Mouse (Mus musculus): Measurements from ENCODE around the gene Cfl1. TPM values are rescaled to one million over a fixed set of nuclear protein-coding genes. Genes with fewer than 3 reads are reported as not detected.

Cfl1 gene
- polyA plus RNA-seq, 1 experiment from 2014 or later, result 3,701 TPM

DNA sequence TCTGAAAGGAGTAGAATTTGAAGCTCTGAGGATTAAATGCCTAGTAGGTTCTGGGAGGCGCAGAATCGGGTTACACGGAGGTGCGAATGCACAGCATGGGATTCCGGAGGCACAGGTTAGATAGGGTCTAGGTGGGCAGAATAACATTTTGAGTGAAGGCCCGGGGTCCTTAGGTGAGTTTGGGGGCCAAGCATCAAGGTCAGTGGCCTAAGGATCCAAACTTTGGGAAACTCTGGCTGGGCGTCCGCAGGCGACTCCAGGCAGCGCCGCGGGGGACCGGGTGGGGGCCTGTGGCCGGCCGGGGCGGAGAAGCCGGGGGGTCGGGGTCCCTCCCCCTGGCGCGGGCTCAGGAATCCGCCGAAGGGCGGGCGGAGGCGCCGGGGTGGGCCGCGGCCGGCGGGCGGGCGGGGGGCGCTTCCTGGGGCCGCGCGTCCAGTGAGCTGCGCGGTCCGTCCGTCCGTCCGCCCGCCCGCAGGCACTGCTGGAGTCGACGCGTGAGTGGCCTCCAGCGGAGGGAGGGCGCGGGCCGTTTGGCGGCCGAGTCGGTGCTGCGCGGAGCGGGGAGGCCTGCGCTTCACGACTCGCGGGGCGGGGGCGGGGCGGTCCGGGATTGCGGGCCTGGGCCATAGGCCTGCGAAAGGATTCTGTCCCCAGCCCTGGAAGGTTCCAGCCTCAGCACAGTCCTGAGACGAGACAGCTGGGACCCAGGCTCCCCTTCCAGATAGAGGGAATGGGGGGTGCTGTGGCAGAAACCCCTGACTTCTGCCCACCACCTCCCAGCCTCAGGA, 15.8 kb upstream of the Cfl1 start:
- ATAC-seq, result peak; percentile 37
- Histone ChIP-seq H3K27ac (ENCODE audit: low read length) (peak overlapping the region; percentile 30), H3K27me3 (replicated peaks; ENCODE audit: control insufficient read depth, insufficient read depth, low read length) (no peaks in the 10 kb centered on the region), H3K4me3 (replicated peaks; ENCODE audit: low read length) (peak overlapping the region; percentile 57), H3K4me1 (replicated peaks; ENCODE audit: control insufficient read depth, insufficient read depth, low read length) (peaks cover 21% of the 10 kb centered on the region), H3K9me3 (ENCODE audit: control insufficient read depth, low read length) (no peaks in the 10 kb centered on the region), H3K4me2 (ENCODE audit: low read length) (peak overlapping the region; percentile 96), H3K36me3 (ENCODE audit: control insufficient read depth, insufficient read depth) (no peaks in the 10 kb centered on the region; the same call in 1 of the 2 replicates), H3K9ac (replicated peaks; ENCODE audit: low read depth, low read length) (peak overlapping the region; percentile 81)
- WGBS, result under 1% methylated on average over 65 of the region's 68 CpGs

DNA sequence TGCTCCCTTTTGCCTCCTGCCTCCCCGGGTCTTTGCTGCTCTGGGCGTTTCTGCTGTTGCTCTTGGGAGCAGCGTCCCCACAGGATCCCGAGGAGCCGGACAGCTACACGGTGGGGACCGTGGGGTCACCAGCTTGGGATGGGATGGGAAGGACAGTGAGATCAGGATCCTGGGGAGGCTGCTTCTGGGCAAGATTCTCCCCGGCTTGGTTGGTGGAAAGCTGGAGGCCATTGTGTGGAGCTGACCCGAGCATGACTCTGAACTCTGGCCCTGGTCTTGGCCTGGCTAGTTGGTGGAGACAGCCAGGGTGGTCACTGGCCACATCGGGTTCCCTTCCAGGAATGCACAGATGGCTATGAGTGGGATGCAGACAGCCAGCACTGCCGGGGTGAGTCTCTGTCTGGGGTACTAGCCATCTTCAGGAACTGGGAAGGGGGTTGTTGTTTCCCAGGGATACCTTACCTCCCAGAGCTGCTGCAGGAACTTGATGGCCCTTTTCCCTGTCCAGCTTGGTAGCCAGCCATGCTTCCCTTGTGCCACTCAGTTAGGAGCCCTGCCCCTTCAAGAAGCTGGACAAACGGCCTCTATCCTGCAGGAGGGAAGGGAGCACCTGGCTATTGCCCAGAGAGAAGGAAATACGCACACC, 15.1 kb upstream of the Cfl1 start:
- 21% methylated on average over 13 of the region's 13 CpGs for WGBS
- peaks cover 21% of the 10 kb centered on the region for H3K4me1 ChIP-seq (replicated peaks; ENCODE audit: control insufficient read depth, insufficient read depth, low read length)
- H3K4me2 ChIP-seq (ENCODE audit: low read length), result peak overlapping the region; percentile 96
- peak overlapping the region; percentile 81 for H3K9ac ChIP-seq (replicated peaks; ENCODE audit: low read depth, low read length)
- no peaks in the 10 kb centered on the region for H3K9me3 ChIP-seq (ENCODE audit: control insufficient read depth, low read length)
- no peaks in the 10 kb centered on the region; the same call in 1 of the 2 replicates for H3K36me3 ChIP-seq (ENCODE audit: control insufficient read depth, insufficient read depth)
- peak overlapping the region; percentile 30; the same call in 1 of the 2 replicates for H3K27ac ChIP-seq (ENCODE audit: low read length)
- H3K4me3 ChIP-seq (replicated peaks; ENCODE audit: low read length), result peak overlapping the region; percentile 57
- no peaks in the 10 kb centered on the region for H3K27me3 ChIP-seq (replicated peaks; ENCODE audit: control insufficient read depth, insufficient read depth, low read length)
- ATAC-seq, result peak; percentile 31; the same call in 1 of the 2 replicates

DNA sequence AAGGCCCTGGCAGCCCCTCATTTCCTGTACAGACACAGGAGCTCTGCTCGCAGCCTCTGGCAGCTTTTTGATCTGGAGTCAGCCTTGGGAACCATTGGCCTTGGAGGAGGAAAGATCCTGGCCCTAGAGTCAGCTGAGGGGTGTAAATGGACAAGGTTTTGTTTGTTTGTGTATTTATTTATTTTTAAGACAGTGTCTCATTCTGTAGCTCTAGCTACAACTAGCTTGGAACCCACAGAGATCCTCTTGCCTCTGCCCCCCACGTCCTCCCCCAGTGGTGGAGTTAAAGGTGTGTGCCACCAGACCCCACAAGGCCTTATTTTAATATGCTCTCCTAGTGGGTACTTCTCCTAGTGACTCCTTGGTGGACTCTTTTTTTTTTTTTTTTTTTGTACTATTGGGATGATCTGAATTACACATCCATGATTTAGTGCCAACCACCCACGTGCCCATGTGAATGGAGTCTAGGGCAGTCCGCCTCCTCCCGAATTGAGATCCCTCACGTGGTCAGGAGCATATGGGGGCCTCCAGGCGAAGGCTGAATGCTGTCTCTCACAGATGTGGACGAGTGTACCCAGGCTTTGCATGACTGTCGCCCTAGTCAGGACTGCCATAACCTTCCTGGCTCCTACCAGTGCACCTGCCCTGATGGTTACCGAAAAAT, 13.1 kb upstream of the Cfl1 start:
- Histone ChIP-seq H3K27ac (ENCODE audit: low read length) (no peak overlapping the region), H3K4me2 (ENCODE audit: low read length) (no peak overlapping the region), H3K27me3 (replicated peaks; ENCODE audit: control insufficient read depth, insufficient read depth, low read length) (no peaks in the 10 kb centered on the region), H3K9ac (replicated peaks; ENCODE audit: low read depth, low read length) (no peak overlapping the region), H3K4me1 (replicated peaks; ENCODE audit: control insufficient read depth, insufficient read depth, low read length) (peaks cover 21% of the 10 kb centered on the region), H3K4me3 (replicated peaks; ENCODE audit: low read length) (no peak overlapping the region), H3K9me3 (ENCODE audit: control insufficient read depth, low read length) (no peaks in the 10 kb centered on the region), H3K36me3 (ENCODE audit: control insufficient read depth, insufficient read depth) (no peaks in the 10 kb centered on the region; the same call in 1 of the 2 replicates)
- WGBS, result 79% methylated on average over 10 of the region's 10 CpGs
- ATAC-seq, result no peak

DNA sequence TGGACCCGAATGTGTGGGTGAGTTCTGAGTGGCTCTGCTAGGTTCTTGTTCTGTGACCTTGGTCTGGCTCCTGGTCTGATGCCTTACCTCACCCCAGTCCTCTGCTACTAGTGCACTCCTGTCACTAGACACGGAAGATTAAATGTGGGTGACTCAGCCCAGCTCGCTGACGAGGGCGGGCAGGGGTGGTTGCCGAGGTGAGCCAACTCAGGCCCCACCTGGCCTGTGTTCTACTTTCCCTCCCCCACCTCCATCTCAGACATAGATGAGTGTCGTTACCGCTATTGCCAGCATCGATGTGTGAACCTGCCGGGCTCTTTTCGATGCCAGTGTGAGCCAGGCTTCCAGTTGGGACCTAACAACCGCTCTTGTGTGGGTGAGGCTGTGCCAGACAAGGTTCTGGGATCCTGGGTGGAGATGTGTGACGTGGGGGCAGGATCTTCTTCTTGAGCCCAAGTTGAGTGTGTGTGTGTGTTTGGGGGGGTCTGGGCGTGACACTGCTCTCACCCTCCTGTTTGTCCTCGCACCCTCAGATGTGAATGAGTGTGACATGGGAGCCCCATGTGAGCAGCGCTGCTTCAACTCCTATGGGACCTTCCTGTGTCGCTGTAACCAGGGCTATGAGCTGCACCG, 12.5 kb upstream of the Cfl1 start:
- no peak overlapping the region for H3K4me3 ChIP-seq (replicated peaks; ENCODE audit: low read length)
- no peaks in the 10 kb centered on the region; the same call in 1 of the 2 replicates for H3K36me3 ChIP-seq (ENCODE audit: control insufficient read depth, insufficient read depth)
- ATAC-seq, result no peak
- no peak overlapping the region for H3K9ac ChIP-seq (replicated peaks; ENCODE audit: low read depth, low read length)
- 90% methylated on average over 18 of the region's 18 CpGs for WGBS
- H3K9me3 ChIP-seq (ENCODE audit: control insufficient read depth, low read length), result no peaks in the 10 kb centered on the region
- no peaks in the 10 kb centered on the region for H3K27me3 ChIP-seq (replicated peaks; ENCODE audit: control insufficient read depth, insufficient read depth, low read length)
- no peak overlapping the region for H3K4me2 ChIP-seq (ENCODE audit: low read length)
- H3K4me1 ChIP-seq (replicated peaks; ENCODE audit: control insufficient read depth, insufficient read depth, low read length), result peaks cover 21% of the 10 kb centered on the region
- H3K27ac ChIP-seq (ENCODE audit: low read length), result no peak overlapping the region

DNA sequence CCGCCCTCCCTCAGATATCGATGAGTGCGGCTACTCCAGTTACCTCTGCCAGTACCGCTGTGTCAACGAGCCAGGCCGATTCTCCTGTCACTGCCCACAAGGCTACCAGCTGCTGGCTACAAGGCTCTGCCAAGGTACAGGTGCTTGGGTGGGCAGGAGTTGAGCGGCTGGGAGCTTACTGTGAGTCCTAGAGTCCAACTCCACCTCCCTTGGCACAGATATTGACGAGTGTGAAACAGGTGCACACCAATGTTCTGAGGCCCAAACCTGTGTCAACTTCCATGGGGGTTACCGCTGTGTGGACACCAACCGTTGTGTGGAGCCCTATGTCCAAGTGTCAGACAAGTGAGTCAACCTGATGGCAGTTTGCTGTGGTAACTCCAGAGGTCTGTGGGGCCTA, 10.2 kb upstream of the Cfl1 start:
- Histone ChIP-seq H3K36me3 (ENCODE audit: control insufficient read depth, insufficient read depth) (no peaks in the 10 kb centered on the region; the same call in 1 of the 2 replicates), H3K4me3 (replicated peaks; ENCODE audit: low read length) (no peak overlapping the region), H3K9me3 (ENCODE audit: control insufficient read depth, low read length) (no peaks in the 10 kb centered on the region), H3K9ac (replicated peaks; ENCODE audit: low read depth, low read length) (no peak overlapping the region), H3K27ac (ENCODE audit: low read length) (no peak overlapping the region), H3K27me3 (replicated peaks; ENCODE audit: control insufficient read depth, insufficient read depth, low read length) (no peaks in the 10 kb centered on the region), H3K4me1 (replicated peaks; ENCODE audit: control insufficient read depth, insufficient read depth, low read length) (peaks cover 6% of the 10 kb centered on the region), H3K4me2 (ENCODE audit: low read length) (no peak overlapping the region)
- WGBS, result 95% methylated on average over 10 of the region's 10 CpGs
- ATAC-seq, result no peak

DNA sequence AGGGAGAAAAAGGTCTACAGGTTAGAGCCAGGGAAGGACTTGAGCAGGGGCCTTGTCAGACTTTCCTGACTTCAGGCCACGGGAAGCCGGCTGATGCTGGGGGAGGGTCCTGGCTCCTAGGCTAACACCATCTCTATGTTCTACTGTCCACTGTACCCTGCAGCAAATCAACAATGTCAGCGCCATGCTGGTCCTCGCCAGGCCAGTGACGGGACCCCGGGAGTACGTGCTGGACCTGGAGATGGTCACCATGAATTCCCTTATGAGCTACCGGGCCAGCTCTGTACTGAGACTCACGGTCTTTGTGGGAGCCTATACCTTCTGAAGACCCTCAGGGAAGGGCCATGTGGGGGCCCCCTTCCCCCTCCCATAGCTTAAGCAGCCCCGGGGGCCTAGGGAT, 8.9 kb upstream of the Cfl1 start:
- H3K27me3 ChIP-seq (replicated peaks; ENCODE audit: control insufficient read depth, insufficient read depth, low read length), result no peaks in the 10 kb centered on the region
- no peaks in the 10 kb centered on the region for H3K4me1 ChIP-seq (replicated peaks; ENCODE audit: control insufficient read depth, insufficient read depth, low read length)
- ATAC-seq, result no peak
- no peak overlapping the region for H3K4me3 ChIP-seq (replicated peaks; ENCODE audit: low read length)
- peaks cover 3% of the 10 kb centered on the region; the same call in 1 of the 2 replicates for H3K36me3 ChIP-seq (ENCODE audit: control insufficient read depth, insufficient read depth)
- 90% methylated on average over 10 of the region's 10 CpGs for WGBS
- no peaks in the 10 kb centered on the region for H3K9me3 ChIP-seq (ENCODE audit: control insufficient read depth, low read length)
- no peak overlapping the region for H3K9ac ChIP-seq (replicated peaks; ENCODE audit: low read depth, low read length)
- no peak overlapping the region for H3K27ac ChIP-seq (ENCODE audit: low read length)
- no peak overlapping the region for H3K4me2 ChIP-seq (ENCODE audit: low read length)

DNA sequence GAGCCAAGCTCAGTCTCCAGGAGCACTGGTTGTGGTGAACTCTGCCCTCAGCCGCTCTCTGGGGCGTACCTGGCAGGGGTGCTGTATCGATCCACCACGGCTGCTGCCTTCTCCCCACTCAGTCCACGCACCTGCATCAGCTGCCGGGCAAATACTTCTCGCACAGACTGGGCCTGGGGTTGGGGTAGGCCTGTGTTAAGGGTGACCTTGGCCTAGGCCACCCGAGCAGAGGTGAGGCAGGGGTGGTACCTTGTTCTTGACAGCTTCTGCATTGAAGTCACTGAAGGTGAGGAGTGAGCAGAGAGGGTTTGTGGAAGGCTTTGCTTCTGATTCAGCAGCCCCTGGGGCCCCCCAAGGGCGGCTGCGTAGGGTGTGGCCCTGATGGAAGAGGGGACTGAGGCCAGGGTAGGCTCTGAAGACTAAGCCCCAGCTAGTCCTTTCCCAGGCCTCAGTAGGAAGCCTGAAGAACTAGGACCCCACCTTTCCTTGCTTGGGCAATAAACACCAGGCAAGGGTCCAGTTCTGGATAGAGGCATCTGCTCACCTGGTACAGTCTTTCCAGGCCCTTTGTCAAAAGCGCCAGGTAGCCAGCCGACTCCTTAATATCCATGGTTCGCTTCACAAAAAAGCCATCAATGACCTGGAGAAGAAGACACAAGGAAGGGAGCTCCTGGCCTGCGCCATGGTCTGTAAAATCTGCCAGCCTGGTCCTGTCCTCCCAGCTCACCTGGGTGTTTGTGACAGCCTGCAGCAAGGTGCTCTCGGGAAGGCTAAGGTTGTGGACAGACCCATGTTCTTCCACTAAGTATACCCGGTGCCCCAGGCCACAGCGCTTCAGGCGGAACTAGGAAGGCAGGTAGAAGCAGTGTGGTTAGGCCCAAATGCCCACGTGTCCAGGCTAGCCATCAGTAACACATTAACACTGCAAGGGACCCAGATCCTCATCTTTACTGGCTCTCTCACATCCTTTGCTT, 6.6 kb upstream of the Cfl1 start:
- peaks cover 14% of the 10 kb centered on the region for H3K4me1 ChIP-seq (replicated peaks; ENCODE audit: control insufficient read depth, insufficient read depth, low read length)
- no peak overlapping the region for H3K4me3 ChIP-seq (replicated peaks; ENCODE audit: low read length)
- H3K36me3 ChIP-seq (ENCODE audit: control insufficient read depth, insufficient read depth), result peaks cover 3% of the 10 kb centered on the region; the same call in 1 of the 2 replicates
- no peak overlapping the region for H3K9ac ChIP-seq (replicated peaks; ENCODE audit: low read depth, low read length)
- H3K9me3 ChIP-seq (ENCODE audit: control insufficient read depth, low read length), result no peaks in the 10 kb centered on the region
- no peak for ATAC-seq
- H3K4me2 ChIP-seq (ENCODE audit: low read length), result no peak overlapping the region
- no peak overlapping the region for H3K27ac ChIP-seq (ENCODE audit: low read length)
- H3K27me3 ChIP-seq (replicated peaks; ENCODE audit: control insufficient read depth, insufficient read depth, low read length), result no peaks in the 10 kb centered on the region
- WGBS, result 94% methylated on average over 19 of the region's 19 CpGs

DNA sequence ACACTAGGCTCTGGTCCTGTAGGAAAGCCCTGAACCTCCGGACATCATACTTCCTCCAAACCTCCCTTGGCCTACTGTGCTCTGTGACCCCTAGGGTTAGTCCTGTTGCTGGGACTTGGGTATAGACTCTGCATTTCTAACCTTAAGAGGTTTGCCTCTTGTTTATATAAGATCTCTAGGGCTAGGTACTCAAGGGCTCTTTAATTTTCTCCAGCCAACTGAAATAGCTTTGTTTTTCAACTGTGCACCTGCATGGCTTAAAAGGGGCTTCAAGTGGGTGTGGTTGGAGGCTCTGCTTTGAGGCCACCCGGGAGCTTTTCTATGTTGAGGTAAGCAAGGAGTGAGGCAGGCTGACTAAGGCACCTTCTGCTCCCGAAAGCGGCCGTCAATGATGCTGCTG, 5.8 kb upstream of the Cfl1 start:
- H3K4me1 ChIP-seq (replicated peaks; ENCODE audit: control insufficient read depth, insufficient read depth, low read length), result peaks cover 19% of the 10 kb centered on the region
- no peak overlapping the region for H3K4me2 ChIP-seq (ENCODE audit: low read length)
- peaks cover 3% of the 10 kb centered on the region; the same call in 1 of the 2 replicates for H3K36me3 ChIP-seq (ENCODE audit: control insufficient read depth, insufficient read depth)
- H3K9ac ChIP-seq (replicated peaks; ENCODE audit: low read depth, low read length), result no peak overlapping the region
- no peak overlapping the region for H3K4me3 ChIP-seq (replicated peaks; ENCODE audit: low read length)
- no peak overlapping the region for H3K27ac ChIP-seq (ENCODE audit: low read length)
- ATAC-seq, result no peak
- H3K27me3 ChIP-seq (replicated peaks; ENCODE audit: control insufficient read depth, insufficient read depth, low read length), result no peaks in the 10 kb centered on the region
- 94% methylated on average over 5 of the region's 5 CpGs for WGBS
- no peaks in the 10 kb centered on the region for H3K9me3 ChIP-seq (ENCODE audit: control insufficient read depth, low read length)

Measured in forebrain, embryonic 16.5 days (tissue).